In the genomic region with DNA sequence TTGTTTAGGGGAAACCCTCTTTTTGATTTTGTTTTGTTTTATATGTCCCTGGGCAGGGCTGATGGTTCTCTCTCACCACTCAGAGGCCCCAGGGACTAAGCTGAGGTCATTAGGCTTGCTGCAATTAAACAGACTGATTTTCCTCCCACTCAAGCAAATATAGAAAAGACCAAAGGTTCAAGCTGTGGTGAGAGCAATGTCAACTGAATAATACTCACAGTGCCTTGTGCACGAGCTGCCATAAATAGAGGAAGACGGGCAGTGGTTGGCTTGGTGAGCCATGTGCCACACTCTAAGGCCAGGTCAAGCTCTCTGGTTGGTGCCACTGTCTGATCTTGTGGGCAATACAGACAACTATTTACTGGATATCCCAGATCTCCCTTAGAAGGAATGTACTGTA, we compare ENCODE assay signal across 20 mouse cellular contexts. TPM values are rescaled to one million over a fixed set of nuclear protein-coding genes. Genes with fewer than 3 reads are reported as not detected.
"Had no signal": no experiment of that assay in that cellular context is flagged by ENCODE, and none has a peak within 500 bp of the region (broad histone marks: within the 10 kb centered on the region; RNA-seq: fewer than 3 reads in every experiment).

No protein-coding gene starts in this region.

- H3K4me2 ChIP-seq: limb, embryonic 13.5 days; lung, embryonic 15.5 days; midbrain, embryonic 11.5 days; neural tube, embryonic 12.5 days; neural tube, embryonic 15.5 days had no signal

- H3K27ac ChIP-seq: limb, embryonic 10.5 days; limb, embryonic 13.5 days; liver, embryonic 14.5 days; lung, embryonic 15.5 days; neural tube, embryonic 12.5 days; neural tube, embryonic 15.5 days had no signal

- ATAC-seq: inflammation-experienced regulatory T-cells, adult 6 months had no signal

- H3K4me3 ChIP-seq: limb, embryonic 10.5 days; limb, embryonic 13.5 days; lung, embryonic 15.5 days; neural tube, embryonic 12.5 days; neural tube, embryonic 15.5 days had no signal

- H3K4me1 ChIP-seq: lung, embryonic 15.5 days; neural tube, embryonic 12.5 days; neural tube, embryonic 15.5 days had no signal

- DNase-seq: kidney, adult 18-20 months; kidney, adult 9 months; kidney, postnatal 14 days; kidney, postnatal 4 days; lung, postnatal 10 days; lung, postnatal 36 days; midbrain, embryonic 14.5 days; right cerebral cortex, adult 18-20 months; right cerebral cortex, postnatal 14 days; right cerebral cortex, postnatal 4 days; thymus, postnatal 25 days had no signal

- H3K9ac ChIP-seq: limb, embryonic 13.5 days; liver, embryonic 14.5 days; lung, embryonic 15.5 days; neural tube, embryonic 12.5 days; neural tube, embryonic 15.5 days had no signal

- H3K9me3 ChIP-seq: limb, embryonic 10.5 days; limb, embryonic 13.5 days; lung, embryonic 15.5 days; neural tube, embryonic 12.5 days; neural tube, embryonic 15.5 days had no signal

- H3K27me3 ChIP-seq: limb, embryonic 13.5 days; lung, embryonic 15.5 days; neural tube, embryonic 12.5 days; neural tube, embryonic 15.5 days had no signal

RNA-seq across cellular contexts. Expression of a gene that starts 17.9 kb away (rescaled TPM):
- total RNA-seq: megakaryocyte progenitor cell, adult 5-6 weeks had no signal
- polyA plus RNA-seq: inflammation-experienced regulatory T-cells, adult 6 months; midbrain, embryonic 14.5 days had no signal
